Mouse (Mus musculus) frontal cortex, adult (tissue): ENCODE measurements around the gene Sncg.
A peak's percentile ranks its signal among the peaks of the same experiment; 100 is the strongest.
"Not testable (repeated sequence)": the region's sequence is repeated elsewhere in the genome, so short reads cannot be mapped to it uniquely, and the experiment has no call there.

ENCODE experiments used
- ATAC-seq: cut with Nextera tagmentation; 2 replicates; pipeline ENCODE4 v1.9.2; 2017; ENCODE audit warnings: mild to moderate bottlenecking, moderate library complexity, mixed read lengths; ENCODE audit not compliant: low TSS enrichment

Sncg gene

GRCm38 (mm10) chr14:34374577-34374976 is at the start of gene Sncg:
Gene Sncg, minus strand, starts transcription at chr14:34374789.
- no peak for ATAC-seq

- ATAC-seq, result no peak
These were observed 46.5 kb upstream of the Sncg start for GRCm38 (mm10) chr14:34421078-34421477.

GRCm38 (mm10) chr14:34417501-34417900 is 42.9 kb upstream of the Sncg start:
- ATAC-seq, result no peak

- not testable (repeated sequence) for ATAC-seq
These were observed 42.4 kb upstream of the Sncg start for GRCm38 (mm10) chr14:34416946-34417345.

- peak; percentile 44; the same call in 1 of the 2 replicates for ATAC-seq
These were observed 37.7 kb upstream of the Sncg start for GRCm38 (mm10) chr14:34412164-34412896.

- ATAC-seq, result no peak
These were observed 36.1 kb upstream of the Sncg start for GRCm38 (mm10) chr14:34410716-34411115.

- no peak for ATAC-seq
These were observed 28.8 kb upstream of the Sncg start for GRCm38 (mm10) chr14:34403424-34403823.

GRCm38 (mm10) chr14:34402871-34403270 is 28.3 kb upstream of the Sncg start:
- ATAC-seq, result no peak

GRCm38 (mm10) chr14:34401135-34401534 is 26.5 kb upstream of the Sncg start:
- ATAC-seq, result peak; percentile 64; the same call in 1 of the 2 replicates

- ATAC-seq, result no peak
These were observed 25.4 kb upstream of the Sncg start for GRCm38 (mm10) chr14:34400021-34400420.

- ATAC-seq, result no peak
These were observed 24.7 kb upstream of the Sncg start for GRCm38 (mm10) chr14:34399301-34399700.

GRCm38 (mm10) chr14:34398901-34399300 is 24.3 kb upstream of the Sncg start:
- no peak for ATAC-seq

GRCm38 (mm10) chr14:34397871-34398270 is 23.3 kb upstream of the Sncg start:
- ATAC-seq, result no peak

- ATAC-seq, result no peak
These were observed 18.7 kb upstream of the Sncg start for GRCm38 (mm10) chr14:34393295-34393694.

- no peak for ATAC-seq
These were observed 8.5 kb upstream of the Sncg start for GRCm38 (mm10) chr14:34382921-34383704.

GRCm38 (mm10) chr14:34378560-34379331 is 4.2 kb upstream of the Sncg start:
- no peak for ATAC-seq

- ATAC-seq, result no peak
These were observed 2.5 kb upstream of the Sncg start for GRCm38 (mm10) chr14:34377121-34377520.

- ATAC-seq, result no peak
These were observed 1.4 kb upstream of the Sncg start for GRCm38 (mm10) chr14:34375941-34376340.

- no peak for ATAC-seq
These were observed 871 bp upstream of the Sncg start, which contains the start of gene Mmrn2 for GRCm38 (mm10) chr14:34375415-34375904. Gene Mmrn2, plus strand, starts transcription at chr14:34375465.

- ATAC-seq, result no peak
These were observed 1.0 kb downstream of the Sncg start for GRCm38 (mm10) chr14:34373581-34373980.

- no peak for ATAC-seq
These were observed 1.9 kb downstream of the Sncg start for GRCm38 (mm10) chr14:34372646-34373045.

GRCm38 (mm10) chr14:34371763-34372162 is 2.8 kb downstream of the Sncg start:
- no peak for ATAC-seq
